Mouse (Mus musculus) thymus, adult 2 months (tissue): Measurements from ENCODE around the gene Olfr95.
"Not testable (repeated sequence)": the region's sequence is repeated elsewhere in the genome, so short reads cannot be mapped to it uniquely, and the experiment has no call there.

Experiments
- CTCF ChIP-seq: fragments of 200-500 bp; IDR thresholded peaks from 2 replicates; pipeline ENCODE4 v1.5.1; 2012; ENCODE audit warnings: mild to moderate bottlenecking, control low read depth, low read length, moderate library complexity, borderline replicate concordance; ENCODE audit not compliant: control insufficient read depth, poor library complexity, insufficient read depth; ENCODE audit errors: extremely low read depth
- POLR2A ChIP-seq: fragments of 200-500 bp; IDR thresholded peaks from 2 replicates; pipeline ENCODE4 v1.6.1; 2012; ENCODE audit warnings: mild to moderate bottlenecking, low read length, control low read depth, moderate library complexity; ENCODE audit not compliant: control insufficient read depth, poor library complexity, insufficient read depth; ENCODE audit errors: extremely low read depth

- not testable (repeated sequence) for TF ChIP-seq POLR2A, CTCF
Measured at GRCm38 (mm10) chr17:37237230-37237629, 24.3 kb upstream of the Olfr95 start, which contains the start of gene Olfr97.
